Mouse (Mus musculus) thymus, adult 2 months (tissue): Measurements from ENCODE around the gene Ehd1. TPM values are rescaled to one million over a fixed set of nuclear protein-coding genes. Genes with fewer than 3 reads are reported as not detected.

Source experiments
- DNase-seq: peaks from one replicate; pipeline ENCODE4 v3.0.0; 2021
- H3K27ac ChIP-seq: fragments of 200-500 bp; 2 replicates; pipeline ENCODE4 v1.5.1; 2012; ENCODE audit warnings: low read length, control low read depth; ENCODE audit not compliant: control insufficient read depth, insufficient read depth
- H3K27me3 ChIP-seq: fragments of 200-500 bp; 2 replicates; pipeline ENCODE4 v1.6.1; 2012; ENCODE audit warnings: mild to moderate bottlenecking, low read length, moderate library complexity, mixed read lengths; ENCODE audit not compliant: control insufficient read depth, insufficient read depth
- H3K36me3 ChIP-seq: fragments of 200-500 bp; 2 replicates; pipeline ENCODE4 v1.6.1; 2012; ENCODE audit warnings: mild to moderate bottlenecking, low read length, moderate library complexity; ENCODE audit not compliant: control insufficient read depth, insufficient read depth
- H3K4me1 ChIP-seq: fragments of 200-500 bp; replicated peaks from 2 replicates; pipeline ENCODE4 v1.6.1; 2012; ENCODE audit warnings: low read length; ENCODE audit not compliant: control insufficient read depth, insufficient read depth
- H3K4me3 ChIP-seq: fragments of 200-500 bp; 2 replicates; pipeline ENCODE4 v1.5.1; 2012; ENCODE audit warnings: mild to moderate bottlenecking, low read length, control low read depth, moderate library complexity; ENCODE audit not compliant: control insufficient read depth, insufficient read depth
- CTCF ChIP-seq: fragments of 200-500 bp; IDR thresholded peaks from 2 replicates; pipeline ENCODE4 v1.5.1; 2012; ENCODE audit warnings: mild to moderate bottlenecking, control low read depth, low read length, moderate library complexity, borderline replicate concordance; ENCODE audit not compliant: control insufficient read depth, poor library complexity, insufficient read depth; ENCODE audit errors: extremely low read depth
- POLR2A ChIP-seq: fragments of 200-500 bp; IDR thresholded peaks from 2 replicates; pipeline ENCODE4 v1.6.1; 2012; ENCODE audit warnings: mild to moderate bottlenecking, low read length, control low read depth, moderate library complexity; ENCODE audit not compliant: control insufficient read depth, poor library complexity, insufficient read depth; ENCODE audit errors: extremely low read depth
- WGBS: fragments of 180-500 bp; shearing (Covaris S2); methylation state at CpG from one replicate; pipeline ENCODE4 v1.1.7; 2018; 5-methylcytosine and 5-hydroxymethylcytosine counted together
- polyA plus RNA-seq: library from polyadenylated mRNA; depleted of rRNA; stranded (reverse); fragments of >200 nt; gene quantifications from 2 replicates; pipeline ENCODE4 v1.2.3, GENCODE M21; 2012; rRNA removed

Gene Ehd1
- polyA plus RNA-seq, 1 experiment, result 141 TPM

DNA sequence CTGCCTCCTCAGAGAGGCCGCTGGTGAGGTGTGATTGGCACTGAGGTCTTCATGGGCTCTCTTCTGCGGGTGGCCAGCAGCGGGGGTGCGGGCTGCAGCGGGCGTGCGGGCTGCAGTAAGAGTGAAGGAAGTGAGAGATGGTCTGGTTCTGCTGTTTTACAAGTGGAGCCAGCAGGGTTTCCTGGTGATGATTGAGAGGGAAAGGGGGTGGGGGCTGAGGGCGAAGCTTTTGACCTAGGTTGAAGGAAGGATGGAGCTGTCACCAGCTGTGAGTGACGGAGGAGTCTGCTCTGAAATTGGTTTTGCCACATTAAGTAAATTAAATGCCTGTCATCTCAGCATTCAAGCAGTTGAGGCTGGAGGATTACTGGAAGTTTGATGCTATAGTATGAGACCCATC is 72.2 kb downstream of the Ehd1 start:
- peaks cover 16% of the 10 kb centered on the region for H3K4me1 ChIP-seq
- no peak for DNase-seq
- H3K27me3 ChIP-seq, result no peaks in the 10 kb centered on the region
- H3K36me3 ChIP-seq, result peaks cover 47% of the 10 kb centered on the region
- H3K4me3 ChIP-seq, result no peak overlapping the region
- no peak overlapping the region for H3K27ac ChIP-seq
- TF ChIP-seq POLR2A, result no peak
- TF ChIP-seq CTCF, result no peak
- WGBS, result 58% methylated on average over 9 of the region's 9 CpGs

DNA sequence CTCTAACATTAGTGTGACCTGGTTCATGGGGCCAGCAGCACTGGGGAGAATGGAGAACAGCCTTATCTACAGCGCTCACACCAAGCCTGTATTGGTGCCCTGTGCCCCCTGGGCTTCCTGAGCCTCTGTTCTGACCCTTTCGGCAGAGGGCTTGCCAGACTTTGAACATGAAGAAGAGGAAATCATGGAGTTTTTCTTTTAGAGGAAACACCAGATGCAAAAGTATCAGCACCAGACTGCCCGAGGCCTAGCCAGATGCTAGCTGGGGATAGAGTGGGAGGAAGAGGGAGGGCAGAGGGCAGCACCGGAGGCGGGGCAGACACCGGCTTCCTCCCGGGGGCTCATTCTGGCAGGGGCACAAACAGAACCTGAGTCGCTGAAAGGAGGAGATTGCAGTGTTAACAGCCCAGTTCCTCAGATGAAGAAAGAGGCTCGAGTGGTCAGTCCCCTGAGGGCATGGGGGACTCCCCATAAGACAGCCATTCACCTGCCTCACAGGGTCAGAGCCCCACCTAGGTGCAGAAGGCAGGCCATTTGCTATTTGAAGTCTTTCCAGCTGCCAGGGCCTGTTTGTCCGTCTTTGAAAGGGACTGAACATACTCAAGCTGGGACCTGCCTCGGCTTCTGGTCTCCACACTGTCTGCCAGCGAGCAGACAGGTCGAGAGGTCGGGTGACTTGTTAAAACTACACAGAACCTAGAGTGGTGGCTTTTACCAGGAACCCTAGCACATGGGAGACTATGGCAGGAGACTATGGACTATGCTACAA is 72.9 kb downstream of the Ehd1 start:
- Histone ChIP-seq H3K4me3 (no peak overlapping the region), H3K4me1 (peaks cover 12% of the 10 kb centered on the region), H3K27me3 (no peaks in the 10 kb centered on the region), H3K36me3 (peaks cover 53% of the 10 kb centered on the region), H3K27ac (peak overlapping the region; percentile 17; the same call in 1 of the 2 replicates)
- WGBS, result 34% methylated on average over 14 of the region's 14 CpGs
- no peak for DNase-seq
- TF ChIP-seq POLR2A (no peak), CTCF (no peak)

Other genes starting within 250 kb of the Ehd1 start
- gene Syvn1, start 230.1 kb upstream of the Ehd1 start, polyA plus RNA-seq, result 77.1 and 83.7 TPM in 2 replicates
- gene Mrpl49, start 218.9 kb upstream of the Ehd1 start, polyA plus RNA-seq, result 28.8 and 29.4 TPM in 2 replicates
- gene Fau, start 218.9 kb upstream of the Ehd1 start, polyA plus RNA-seq, result 2,283 and 2,588 TPM in 2 replicates
- 69.6 and 80.8 TPM in 2 replicates for gene Znhit2, start 215.5 kb upstream of the Ehd1 start, polyA plus RNA-seq
- gene Tm7sf2, start 208.4 kb upstream of the Ehd1 start, polyA plus RNA-seq, result 35.8 and 42.0 TPM in 2 replicates
- gene Vps51, start 199.5 kb upstream of the Ehd1 start, polyA plus RNA-seq, result 145 and 163 TPM in 2 replicates
- gene Tmem262, start 196.7 kb upstream of the Ehd1 start, polyA plus RNA-seq, result 0.70 and 1.5 TPM in 2 replicates
- 0.65 and 0.84 TPM in 2 replicates for gene Gm28374, start 194.5 kb upstream of the Ehd1 start, polyA plus RNA-seq
- 145 and 147 TPM in 2 replicates for gene Zfpl1, start 191.8 kb upstream of the Ehd1 start, polyA plus RNA-seq
- 22.1 and 28.8 TPM in 2 replicates for gene Cdca5, start 191.7 kb upstream of the Ehd1 start, polyA plus RNA-seq
- 0.57 and 0.66 TPM in 2 replicates for gene AC131692.1, start 182.3 kb upstream of the Ehd1 start, polyA plus RNA-seq
- gene Naaladl1, start 170.9 kb upstream of the Ehd1 start, polyA plus RNA-seq, result 1.8 and 2.1 TPM in 2 replicates
- gene Sac3d1, start 158.1 kb upstream of the Ehd1 start, polyA plus RNA-seq, result 71.3 and 90.1 TPM in 2 replicates
- 80.9 and 86.2 TPM in 2 replicates for gene Snx15, start 148.4 kb upstream of the Ehd1 start, polyA plus RNA-seq
- 3.6 and 4.6 TPM in 2 replicates for gene Batf2, start 135.7 kb upstream of the Ehd1 start, polyA plus RNA-seq
- gene Arl2, start 135.2 kb upstream of the Ehd1 start, polyA plus RNA-seq, result 96.1 and 119 TPM in 2 replicates
- gene Majin, start 92.3 kb upstream of the Ehd1 start, polyA plus RNA-seq, result 0.23 and 0.57 TPM in 2 replicates
- gene Gpha2, start 50.3 kb upstream of the Ehd1 start, polyA plus RNA-seq, result 5.2 and 8.9 TPM in 2 replicates
- gene Ppp2r5b, start 40.9 kb upstream of the Ehd1 start, polyA plus RNA-seq, result 54.6 and 56.1 TPM in 2 replicates
- 82.4 and 90.3 TPM in 2 replicates for gene Atg2a, start 35.1 kb upstream of the Ehd1 start, polyA plus RNA-seq
- 12.8 and 12.9 TPM in 2 replicates for gene Cdc42bpg, start 29.7 kb downstream of the Ehd1 start, polyA plus RNA-seq
- 141 and 143 TPM in 2 replicates for gene Men1, start 58.3 kb downstream of the Ehd1 start, polyA plus RNA-seq
- gene Map4k2, start 64.4 kb downstream of the Ehd1 start, polyA plus RNA-seq, result 1,004 and 1,040 TPM in 2 replicates
- 365 and 553 TPM in 2 replicates for gene Sf1, start 87.0 kb downstream of the Ehd1 start, polyA plus RNA-seq
- gene Pygm, start 107.7 kb downstream of the Ehd1 start, polyA plus RNA-seq, result 6.5 and 41.6 TPM in 2 replicates
- gene Rasgrp2, start 122.6 kb downstream of the Ehd1 start, polyA plus RNA-seq, result 558 and 561 TPM in 2 replicates
- 1.2 and 1.5 TPM in 2 replicates for gene Nrxn2, start 142.0 kb downstream of the Ehd1 start, polyA plus RNA-seq